Mouse (Mus musculus): ENCODE data around the gene Gpkow.

Gene Gpkow

GRCm38 (mm10) chrX:7696954-7697381 is at the start of gene Gpkow:
Gene Gpkow, plus strand, starts transcription at chrX:7697131.
- peak; percentile 91 for DNase-seq (ENCODE audit: low spot score)

GRCm38 (mm10) chrX:7648671-7649304 is 48.1 kb upstream of the Gpkow start:
- peak; percentile 91 for DNase-seq (ENCODE audit: low spot score)

GRCm38 (mm10) chrX:7657221-7657639 is 39.7 kb upstream of the Gpkow start, which contains the start of gene Prickle3:
Gene Prickle3, plus strand, starts transcription at chrX:7657260.
- peak; percentile 28 for DNase-seq (ENCODE audit: low spot score)

GRCm38 (mm10) chrX:7658031-7658784 is 38.7 kb upstream of the Gpkow start:
- peak; percentile 77 for DNase-seq (ENCODE audit: low spot score)

GRCm38 (mm10) chrX:7658785-7659589 is 37.9 kb upstream of the Gpkow start:
- peak; percentile 64 for DNase-seq (ENCODE audit: low spot score)

- peak; percentile 12 for DNase-seq (ENCODE audit: low spot score)
Observed at GRCm38 (mm10) chrX:7661086-7661485, 35.8 kb upstream of the Gpkow start.

GRCm38 (mm10) chrX:7662936-7663335 is 34.0 kb upstream of the Gpkow start:
- no peak for DNase-seq (ENCODE audit: low spot score)

GRCm38 (mm10) chrX:7664791-7665190 is 32.1 kb upstream of the Gpkow start:
- no peak for DNase-seq (ENCODE audit: low spot score)

- DNase-seq (ENCODE audit: low spot score) = no peak
Observed at GRCm38 (mm10) chrX:7665739-7666502, 31.0 kb upstream of the Gpkow start.

GRCm38 (mm10) chrX:7670390-7670881 is 26.5 kb upstream of the Gpkow start:
- DNase-seq (ENCODE audit: low spot score) = peak; percentile 64

GRCm38 (mm10) chrX:7670921-7671623 is 25.9 kb upstream of the Gpkow start, which contains the start of gene Plp2:
Gene Plp2, minus strand, starts transcription at chrX:7671390.
- peak; percentile 20 for DNase-seq (ENCODE audit: low spot score)

GRCm38 (mm10) chrX:7672739-7673138 is 24.2 kb upstream of the Gpkow start:
- DNase-seq (ENCODE audit: low spot score) = no peak

- DNase-seq (ENCODE audit: low spot score) = no peak
Observed at GRCm38 (mm10) chrX:7673578-7674281, 23.2 kb upstream of the Gpkow start.

GRCm38 (mm10) chrX:7674284-7675000 is 22.5 kb upstream of the Gpkow start:
- no peak for DNase-seq (ENCODE audit: low spot score)

GRCm38 (mm10) chrX:7675001-7675380 is 21.9 kb upstream of the Gpkow start:
- no peak for DNase-seq (ENCODE audit: low spot score)

GRCm38 (mm10) chrX:7678986-7679385 is 17.9 kb upstream of the Gpkow start:
- peak; percentile 40 for DNase-seq (ENCODE audit: low spot score)

GRCm38 (mm10) chrX:7679405-7680056 is 17.4 kb upstream of the Gpkow start:
- DNase-seq (ENCODE audit: low spot score) = peak; percentile 89

GRCm38 (mm10) chrX:7680057-7680412 is 16.9 kb upstream of the Gpkow start:
- DNase-seq (ENCODE audit: low spot score) = no peak

GRCm38 (mm10) chrX:7680864-7681263 is 16.1 kb upstream of the Gpkow start, which contains the start of gene Magix:
Gene Magix, minus strand, starts transcription at chrX:7681251.
- no peak for DNase-seq (ENCODE audit: low spot score)
